Mouse (Mus musculus): Measurements from ENCODE around the gene Psmd14.

The Psmd14 gene

GRCm38 (mm10) chr2:61711108-61712040, at the start of gene Psmd14:
Gene Psmd14, plus strand, starts transcription at chr2:61711694.
- peak; percentile 91 for DNase-seq (ENCODE audit: low spot score)

- no peak for DNase-seq (ENCODE audit: low spot score)
Measured at GRCm38 (mm10) chr2:61662833-61663232, 48.7 kb upstream of the Psmd14 start.

DNA sequence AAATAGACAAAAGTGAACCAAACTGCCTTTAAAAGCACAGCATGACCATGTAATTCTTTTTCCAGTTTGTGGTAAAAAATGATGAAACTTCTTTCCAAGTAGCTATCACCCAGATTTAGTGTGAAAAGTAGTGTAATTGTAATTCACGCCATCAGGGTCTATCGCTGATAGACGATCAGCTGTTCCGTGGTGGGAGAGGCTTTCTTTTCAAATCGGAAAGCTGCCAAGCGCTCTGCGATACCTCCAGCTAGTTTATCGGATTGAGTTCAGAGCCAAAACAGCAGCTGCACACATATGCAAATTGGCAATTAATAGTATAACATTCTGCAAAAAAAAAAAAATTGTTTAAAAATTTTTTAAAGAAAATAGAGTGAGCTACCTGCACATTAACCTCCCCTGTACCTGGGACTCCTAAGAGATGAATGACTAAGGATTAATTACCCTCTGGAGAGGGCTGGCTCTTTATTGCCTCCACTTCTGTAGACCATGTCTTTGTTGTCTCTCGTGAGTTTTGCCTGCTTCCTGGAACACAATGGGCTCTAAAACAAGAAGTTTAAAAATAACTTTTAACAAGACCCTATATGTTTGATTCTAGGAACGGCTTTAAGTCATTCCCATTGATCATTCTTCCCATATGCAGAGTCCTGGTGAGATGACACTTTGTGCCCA, 47.8 kb upstream of the Psmd14 start:
- no peak for DNase-seq (ENCODE audit: low spot score)

GRCm38 (mm10) chr2:61667420-61667819, 44.1 kb upstream of the Psmd14 start:
- DNase-seq (ENCODE audit: low spot score), result no peak

- DNase-seq (ENCODE audit: low spot score), result peak; percentile 70
Measured at GRCm38 (mm10) chr2:61668260-61668659, 43.2 kb upstream of the Psmd14 start.

- DNase-seq (ENCODE audit: low spot score), result no peak
Measured at GRCm38 (mm10) chr2:61674555-61674954, 36.9 kb upstream of the Psmd14 start.

- DNase-seq (ENCODE audit: low spot score), result no peak
Measured at GRCm38 (mm10) chr2:61681572-61681971, 29.9 kb upstream of the Psmd14 start.

GRCm38 (mm10) chr2:61686533-61686932, 25.0 kb upstream of the Psmd14 start:
- DNase-seq (ENCODE audit: low spot score), result no peak

DNA sequence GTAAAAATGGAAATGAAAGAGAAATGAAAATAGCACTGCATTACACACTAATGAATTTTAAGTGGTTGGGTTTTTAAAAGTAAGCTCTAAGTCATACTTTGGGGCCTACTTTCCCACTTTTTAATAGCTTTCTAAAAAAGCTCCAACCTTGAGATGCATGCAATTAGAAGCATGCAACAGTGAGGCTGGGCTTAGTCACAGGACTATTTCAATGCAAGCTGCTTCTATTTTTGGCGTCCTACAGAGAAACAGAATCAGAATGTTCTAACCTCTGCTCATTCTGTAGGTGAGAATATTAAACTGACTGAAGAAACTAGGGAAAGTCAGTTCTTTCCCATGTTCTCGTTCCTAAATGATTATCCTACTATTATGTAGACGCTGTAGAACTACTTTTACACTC, 22.4 kb upstream of the Psmd14 start:
- DNase-seq (ENCODE audit: low spot score), result no peak

GRCm38 (mm10) chr2:61709570-61709969, 1.9 kb upstream of the Psmd14 start:
- DNase-seq (ENCODE audit: low spot score), result no peak

DNA sequence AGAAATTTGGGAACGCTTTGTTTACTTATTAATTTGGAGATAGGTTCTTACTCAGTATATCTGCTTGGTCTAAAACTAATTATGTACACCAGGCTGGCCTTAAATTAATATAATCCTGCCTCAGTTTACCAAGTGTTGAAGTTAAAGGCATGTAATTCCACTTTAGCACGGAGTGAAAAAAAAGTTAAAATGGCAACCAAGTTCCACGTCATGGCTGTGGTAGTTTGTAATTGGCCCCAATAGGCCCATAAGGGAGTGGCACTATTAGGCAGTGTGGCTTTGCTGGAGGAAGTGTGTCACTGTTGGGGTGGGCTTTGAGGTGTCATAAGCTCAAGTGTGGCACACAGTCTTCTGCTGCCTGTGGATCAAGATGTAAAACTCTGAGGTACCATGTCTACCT, 1.0 kb downstream of the Psmd14 start:
- DNase-seq (ENCODE audit: low spot score), result no peak

- no peak for DNase-seq (ENCODE audit: low spot score)
Measured at GRCm38 (mm10) chr2:61722401-61722982, 11.0 kb downstream of the Psmd14 start.

DNA sequence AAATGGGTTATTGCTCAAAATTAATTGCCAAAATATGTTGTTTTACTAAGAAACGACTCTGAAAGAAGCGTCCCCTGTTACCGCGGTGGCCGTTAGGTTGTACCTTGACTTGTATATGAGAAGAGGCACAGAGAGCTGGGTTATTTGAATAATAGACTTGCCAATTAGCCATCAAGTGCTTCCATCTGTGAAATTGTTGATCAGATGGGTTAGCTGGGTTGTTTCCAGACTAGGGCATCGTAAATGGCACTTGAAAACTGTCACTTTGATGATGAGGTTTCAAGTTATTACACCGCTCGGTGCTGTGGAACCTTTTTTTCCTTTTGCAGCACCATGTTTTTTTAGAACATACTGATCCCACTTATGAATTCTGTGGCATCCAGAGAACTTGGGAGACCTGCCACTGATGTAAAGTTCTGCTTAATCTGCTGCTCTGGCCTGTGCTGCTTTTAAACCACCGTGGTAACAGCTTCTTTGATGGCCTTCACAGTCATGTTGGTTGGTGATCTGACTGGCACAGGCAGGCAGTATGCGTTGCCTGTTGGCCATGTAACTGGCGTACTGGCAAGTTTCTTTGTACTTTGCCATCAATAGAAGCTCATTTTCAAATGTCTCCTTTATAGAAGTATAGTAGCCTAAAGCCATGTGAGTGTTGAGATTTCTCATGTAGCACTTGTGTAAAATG, 21.4 kb downstream of the Psmd14 start:
- no peak for DNase-seq (ENCODE audit: low spot score)

- no peak for DNase-seq (ENCODE audit: low spot score)
Measured at GRCm38 (mm10) chr2:61734175-61734574, 22.7 kb downstream of the Psmd14 start.

GRCm38 (mm10) chr2:61746051-61746450, 34.6 kb downstream of the Psmd14 start:
- no peak for DNase-seq (ENCODE audit: low spot score)

DNA sequence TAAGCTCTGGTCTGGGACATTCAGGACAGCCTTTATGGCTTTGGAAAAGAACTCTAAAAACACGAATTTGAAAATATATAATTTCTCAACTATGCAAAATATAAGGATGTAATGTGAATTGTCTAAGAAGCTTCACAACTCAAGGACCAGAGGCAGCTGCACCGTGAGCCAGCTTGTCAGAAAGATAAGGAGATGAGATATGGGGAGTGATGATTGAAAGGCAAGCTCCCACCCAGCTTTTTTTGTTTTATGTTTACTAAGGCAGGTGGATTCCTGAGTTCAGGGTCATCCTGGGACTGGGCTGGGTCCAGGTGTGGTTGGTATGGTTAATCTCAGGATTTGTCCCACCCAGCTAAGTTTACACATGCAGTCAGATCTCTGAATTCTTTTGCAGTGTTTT, 35.1 kb downstream of the Psmd14 start:
- DNase-seq (ENCODE audit: low spot score), result no peak

DNA sequence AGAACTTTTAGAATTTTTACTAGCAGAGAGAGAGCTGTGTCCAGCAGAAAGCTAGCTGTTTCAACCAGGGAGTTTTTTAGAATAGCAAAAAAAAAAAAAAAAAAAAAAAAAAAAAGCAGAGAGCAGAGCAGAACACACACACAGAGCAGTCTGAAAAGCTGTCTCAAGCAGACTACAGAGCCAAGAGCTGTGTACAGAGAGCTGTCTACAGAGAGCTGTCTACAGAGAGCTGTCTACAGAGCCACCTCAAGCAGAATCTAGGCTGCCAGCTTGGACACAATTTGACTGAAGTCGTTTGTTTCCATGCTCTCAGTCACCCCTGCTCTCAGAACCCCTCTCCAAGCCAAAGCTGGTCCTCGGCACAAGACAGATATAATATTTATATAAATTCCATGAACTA, 35.9 kb downstream of the Psmd14 start:
- no peak for DNase-seq (ENCODE audit: low spot score)

- DNase-seq (ENCODE audit: low spot score), result no peak
Measured at GRCm38 (mm10) chr2:61750702-61751101, 39.2 kb downstream of the Psmd14 start.

- no peak for DNase-seq (ENCODE audit: low spot score)
Measured at GRCm38 (mm10) chr2:61751286-61751685, 39.8 kb downstream of the Psmd14 start.

DNA sequence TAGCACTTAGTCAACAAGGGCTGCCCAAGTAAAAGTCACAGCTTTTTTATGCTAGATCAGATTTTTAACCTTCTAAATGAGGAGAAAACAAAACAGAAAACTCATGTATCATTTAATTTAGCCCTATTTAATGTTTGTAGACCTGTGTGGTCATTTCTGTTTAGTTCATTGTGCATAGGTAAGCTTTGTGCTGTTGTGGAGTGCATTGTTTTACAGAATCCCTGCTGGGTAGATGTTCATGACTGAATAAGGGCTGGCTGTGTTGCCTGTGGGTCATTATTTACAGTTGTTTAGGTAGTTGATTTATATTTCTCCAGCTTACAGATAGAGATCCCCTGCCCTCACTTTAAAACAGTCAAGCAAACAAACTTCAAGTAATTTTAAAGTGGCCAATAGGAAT, 40.9 kb downstream of the Psmd14 start:
- DNase-seq (ENCODE audit: low spot score), result no peak

DNA sequence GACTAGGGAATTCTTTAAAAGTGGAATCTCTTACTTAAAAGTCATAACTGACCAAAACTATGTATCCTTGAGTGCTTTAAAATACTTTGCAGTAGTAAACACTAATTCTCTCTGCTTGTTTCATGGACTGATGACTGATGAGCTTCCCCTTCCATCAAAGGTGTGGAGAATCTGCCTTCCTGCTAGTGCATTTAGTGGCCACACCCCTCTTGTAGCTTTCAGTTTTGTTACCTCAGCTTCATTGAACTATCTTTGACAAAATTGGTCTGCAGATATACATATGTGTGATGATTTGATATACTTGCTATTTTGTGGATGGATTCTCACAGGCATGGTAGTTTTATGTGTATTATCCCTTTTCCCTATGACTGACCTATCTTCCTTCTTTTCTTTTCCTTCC, 43.5 kb downstream of the Psmd14 start:
- no peak for DNase-seq (ENCODE audit: low spot score)

GRCm38 (mm10) chr2:61759234-61759855, 47.9 kb downstream of the Psmd14 start:
- DNase-seq (ENCODE audit: low spot score), result no peak

Data from testis, postnatal 10 days (tissue).